Mouse (Mus musculus): Measurements from ENCODE around the gene BC051142.
"Not testable (repeated sequence)": the region's sequence is repeated elsewhere in the genome, so short reads cannot be mapped to it uniquely, and the experiment has no call there.

DNA sequence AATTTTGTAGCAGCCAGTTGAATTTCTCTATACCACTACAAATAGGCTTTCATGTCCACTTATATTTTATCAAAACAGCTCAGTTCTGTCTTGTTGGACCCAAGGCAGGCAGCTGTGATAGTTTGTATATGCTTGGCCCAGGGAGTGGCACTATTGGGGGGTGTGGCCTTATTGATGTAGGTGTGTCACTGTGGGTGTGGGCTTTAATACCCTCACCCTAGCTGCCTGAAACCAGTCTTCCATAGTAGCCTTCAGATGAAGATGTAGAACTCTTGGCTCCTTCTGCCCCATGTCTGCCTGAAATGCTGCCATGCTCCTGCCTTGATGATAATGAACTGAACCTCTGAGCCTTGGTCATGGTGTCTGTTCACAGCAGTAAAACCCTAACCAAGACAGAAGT is 67.3 kb downstream of the BC051142 start:
- TF ChIP-seq CTCF, POLR2A (IDR thresholded peaks at IDR 0.05; ENCODE audit: extremely low read depth, insufficient read depth, low read length): not testable (repeated sequence)
